Mouse (Mus musculus): ENCODE results near the gene Gmps. TPM values are rescaled to one million over a fixed set of nuclear protein-coding genes. Genes with fewer than 3 reads are reported as not detected.

The Gmps gene
- total RNA-seq, 1 experiment: 28.2 TPM

DNA sequence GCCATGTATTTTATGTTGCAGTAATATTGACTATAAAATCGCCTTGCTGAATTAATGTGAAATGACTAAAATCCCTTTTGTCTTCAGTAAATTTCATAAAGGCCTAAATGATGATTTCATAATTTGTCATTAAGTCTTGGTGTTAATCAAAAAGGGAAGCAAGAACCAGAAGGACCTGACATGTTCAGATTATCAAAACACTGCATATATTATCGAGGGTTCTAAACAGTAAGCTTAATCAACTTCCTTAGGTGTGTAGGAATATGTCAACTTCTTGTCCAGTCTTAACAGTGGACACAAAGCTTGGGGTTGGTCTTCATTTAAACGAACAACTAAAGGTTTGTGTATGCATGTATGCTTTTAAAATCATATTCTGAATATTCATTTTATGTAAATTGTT lies 45.5 kb downstream of the Gmps start:
- no peak for DNase-seq (ENCODE audit: low read depth, low spot score)
- Histone ChIP-seq H3K27ac (ENCODE audit: insufficient read depth, low read depth, low read length, poor library complexity, severe bottlenecking) (no peak overlapping the region), H3K4me3 (ENCODE audit: insufficient read depth in 1 of 2, low read depth in 1 of 2, low read length in 2 of 2, poor library complexity in 1 of 2, severe bottlenecking in 1 of 2) (no peak overlapping the region), H3K9me3 (ENCODE audit: control insufficient read depth, insufficient read depth, low read depth, low read length) (no peaks in the 10 kb centered on the region), H3K9ac (ENCODE audit: insufficient read depth, low read depth, low read length, poor library complexity, severe bottlenecking) (no peak overlapping the region), H3K4me1 (ENCODE audit: control insufficient read depth in 2 of 2, insufficient read depth in 2 of 2, low read length in 2 of 2, poor library complexity in 1 of 2) (no peaks in the 10 kb centered on the region), H3K36me3 (ENCODE audit: control insufficient read depth, insufficient read depth, low read length, poor library complexity, severe bottlenecking) (no peaks in the 10 kb centered on the region)
- TF ChIP-seq ZC3H11A (IDR thresholded peaks at IDR 0.05; ENCODE audit: borderline replicate concordance, low read depth, low read length) (no peak), ZNF384 (IDR thresholded peaks at IDR 0.05; ENCODE audit: low read depth, low read length) (no peak), MAFK (IDR thresholded peaks at IDR 0.05; ENCODE audit: insufficient read depth, low read depth, low read length) (no peak), HCFC1 (IDR thresholded peaks at IDR 0.05; ENCODE audit: borderline replicate concordance, insufficient read depth, low read length) (no peak), CHD2 (IDR thresholded peaks at IDR 0.05; ENCODE audit: low read depth, low read length) (no peak)
- in situ Hi-C loops (cut with MboI; ENCODE audit: low sequenced_read_pairs in 2 of 2, unreplicated experiment in 2 of 2): no loop called here

DNA sequence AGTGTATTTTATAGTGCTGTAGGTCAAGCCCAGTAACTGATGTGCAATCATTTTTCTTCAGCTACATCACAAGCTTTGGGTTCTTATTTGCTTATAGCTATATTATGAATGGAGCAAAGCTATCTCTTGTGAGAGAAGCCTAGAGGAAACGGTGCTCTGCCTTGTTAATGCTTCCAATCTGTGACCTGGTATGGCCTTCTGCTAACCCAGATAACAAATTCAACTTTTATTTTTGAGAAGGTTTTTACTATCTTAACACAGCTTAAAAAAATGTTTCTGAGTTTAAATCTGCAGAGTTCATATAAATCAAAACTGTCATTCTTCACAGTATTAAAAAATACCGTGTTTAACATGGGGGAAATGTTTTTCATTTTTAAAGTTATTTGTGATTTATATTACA lies 46.0 kb downstream of the Gmps start:
- in situ Hi-C loops (cut with MboI; ENCODE audit: low sequenced_read_pairs in 2 of 2, unreplicated experiment in 2 of 2): no loop called here
- no peaks in the 10 kb centered on the region for H3K36me3 ChIP-seq (ENCODE audit: control insufficient read depth, insufficient read depth, low read length, poor library complexity, severe bottlenecking)
- H3K27ac ChIP-seq (ENCODE audit: insufficient read depth, low read depth, low read length, poor library complexity, severe bottlenecking): no peak overlapping the region
- no peaks in the 10 kb centered on the region for H3K4me1 ChIP-seq (ENCODE audit: control insufficient read depth in 2 of 2, insufficient read depth in 2 of 2, low read length in 2 of 2, poor library complexity in 1 of 2)
- no peak overlapping the region for H3K9ac ChIP-seq (ENCODE audit: insufficient read depth, low read depth, low read length, poor library complexity, severe bottlenecking)
- no peaks in the 10 kb centered on the region for H3K9me3 ChIP-seq (ENCODE audit: control insufficient read depth, insufficient read depth, low read depth, low read length)
- H3K4me3 ChIP-seq (ENCODE audit: insufficient read depth in 1 of 2, low read depth in 1 of 2, low read length in 2 of 2, poor library complexity in 1 of 2, severe bottlenecking in 1 of 2): no peak overlapping the region
- no peak for DNase-seq (ENCODE audit: low read depth, low spot score)
- TF ChIP-seq CHD2 (IDR thresholded peaks at IDR 0.05; ENCODE audit: low read depth, low read length) (no peak), MAFK (IDR thresholded peaks at IDR 0.05; ENCODE audit: insufficient read depth, low read depth, low read length) (no peak), HCFC1 (IDR thresholded peaks at IDR 0.05; ENCODE audit: borderline replicate concordance, insufficient read depth, low read length) (no peak), ZNF384 (IDR thresholded peaks at IDR 0.05; ENCODE audit: low read depth, low read length) (no peak), ZC3H11A (IDR thresholded peaks at IDR 0.05; ENCODE audit: borderline replicate concordance, low read depth, low read length) (no peak)

DNA sequence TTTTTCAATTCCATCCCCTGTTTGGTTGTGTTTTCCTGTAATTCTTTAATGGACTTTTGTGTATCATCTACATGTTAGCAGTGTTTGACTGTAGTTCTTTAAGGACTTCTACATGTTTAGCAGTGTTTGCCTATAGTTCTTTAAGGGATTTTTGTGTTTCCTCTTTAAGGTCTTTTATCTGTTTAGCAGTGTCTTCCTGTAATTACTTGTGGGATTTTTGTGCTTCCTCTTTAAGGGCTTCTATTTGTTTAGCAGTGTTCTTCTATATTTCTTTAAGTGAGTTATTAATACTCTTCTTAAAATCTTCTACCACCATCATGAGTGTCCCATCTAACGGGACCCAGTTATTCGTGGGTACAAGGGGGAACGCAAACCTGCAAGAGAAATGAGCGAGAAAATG lies 53.9 kb downstream of the Gmps start:
- Histone ChIP-seq H3K4me1 (ENCODE audit: control insufficient read depth in 2 of 2, insufficient read depth in 2 of 2, low read length in 2 of 2, poor library complexity in 1 of 2) (no peaks in the 10 kb centered on the region), H3K27ac (ENCODE audit: insufficient read depth, low read depth, low read length, poor library complexity, severe bottlenecking) (no peak overlapping the region), H3K4me3 (ENCODE audit: insufficient read depth in 1 of 2, low read depth in 1 of 2, low read length in 2 of 2, poor library complexity in 1 of 2, severe bottlenecking in 1 of 2) (no peak overlapping the region), H3K9ac (ENCODE audit: insufficient read depth, low read depth, low read length, poor library complexity, severe bottlenecking) (no peak overlapping the region), H3K36me3 (ENCODE audit: control insufficient read depth, insufficient read depth, low read length, poor library complexity, severe bottlenecking) (no peaks in the 10 kb centered on the region), H3K9me3 (ENCODE audit: control insufficient read depth, insufficient read depth, low read depth, low read length) (no peaks in the 10 kb centered on the region)
- no peak for DNase-seq (ENCODE audit: low read depth, low spot score)
- TF ChIP-seq MAFK (IDR thresholded peaks at IDR 0.05; ENCODE audit: insufficient read depth, low read depth, low read length) (no peak), ZC3H11A (IDR thresholded peaks at IDR 0.05; ENCODE audit: borderline replicate concordance, low read depth, low read length) (no peak), CHD2 (IDR thresholded peaks at IDR 0.05; ENCODE audit: low read depth, low read length) (no peak), ZNF384 (IDR thresholded peaks at IDR 0.05; ENCODE audit: low read depth, low read length) (no peak), HCFC1 (IDR thresholded peaks at IDR 0.05; ENCODE audit: borderline replicate concordance, insufficient read depth, low read length) (no peak)
- in situ Hi-C loops (cut with MboI; ENCODE audit: low sequenced_read_pairs in 2 of 2, unreplicated experiment in 2 of 2): loop anchor here in 1 of 2 experiments (25.0 kb wide), 1 partner anchor 757 kb away; no protein-coding TSS in a partner anchor

DNA sequence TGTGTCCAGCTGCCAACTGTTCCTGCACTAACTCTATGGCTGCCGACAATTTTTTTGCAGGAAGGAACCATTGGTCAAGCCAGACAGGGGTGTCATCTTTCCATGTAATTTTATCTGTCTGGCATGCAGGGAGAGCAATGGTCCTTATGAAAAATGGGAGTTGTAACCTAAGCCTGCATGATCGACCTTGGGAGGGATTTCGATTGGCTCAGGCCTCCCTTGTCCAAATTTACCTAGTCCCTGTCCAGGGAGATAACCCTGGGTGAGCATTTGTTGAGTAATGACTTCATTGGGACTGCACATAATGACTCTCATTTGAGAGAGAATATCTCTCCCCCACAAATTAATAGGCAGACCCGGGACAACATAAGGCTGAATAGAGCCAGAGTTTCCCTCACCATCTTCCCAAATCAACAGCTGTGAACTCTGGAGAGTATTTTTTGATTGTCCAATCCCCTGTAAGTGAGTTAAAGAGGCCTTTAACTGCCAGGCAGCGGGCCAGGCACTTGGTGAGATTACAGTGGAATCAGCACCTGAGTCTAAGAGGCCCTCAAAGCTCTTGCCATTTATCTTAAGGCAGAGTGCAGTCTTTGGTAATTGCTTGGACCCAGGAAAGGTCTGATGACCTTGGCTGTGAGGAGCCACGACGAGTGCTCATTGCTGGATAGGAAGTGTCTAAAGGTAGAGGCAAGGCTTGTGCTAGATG lies 62.4 kb downstream of the Gmps start:
- TF ChIP-seq ZNF384 (IDR thresholded peaks at IDR 0.05; ENCODE audit: low read depth, low read length) (no peak), MAFK (IDR thresholded peaks at IDR 0.05; ENCODE audit: insufficient read depth, low read depth, low read length) (no peak), HCFC1 (IDR thresholded peaks at IDR 0.05; ENCODE audit: borderline replicate concordance, insufficient read depth, low read length) (no peak), CHD2 (IDR thresholded peaks at IDR 0.05; ENCODE audit: low read depth, low read length) (no peak), ZC3H11A (IDR thresholded peaks at IDR 0.05; ENCODE audit: borderline replicate concordance, low read depth, low read length) (no peak)

More for the DNA sequence above, 62.4 kb downstream of the Gmps start:
- no peak for DNase-seq (ENCODE audit: low read depth, low spot score)
- Histone ChIP-seq H3K27ac (ENCODE audit: insufficient read depth, low read depth, low read length, poor library complexity, severe bottlenecking) (no peak overlapping the region), H3K9ac (ENCODE audit: insufficient read depth, low read depth, low read length, poor library complexity, severe bottlenecking) (no peak overlapping the region), H3K4me1 (ENCODE audit: control insufficient read depth in 2 of 2, insufficient read depth in 2 of 2, low read length in 2 of 2, poor library complexity in 1 of 2) (no peaks in the 10 kb centered on the region), H3K9me3 (ENCODE audit: control insufficient read depth, insufficient read depth, low read depth, low read length) (no peaks in the 10 kb centered on the region), H3K4me3 (ENCODE audit: insufficient read depth in 1 of 2, low read depth in 1 of 2, low read length in 2 of 2, poor library complexity in 1 of 2, severe bottlenecking in 1 of 2) (no peak overlapping the region), H3K36me3 (ENCODE audit: control insufficient read depth, insufficient read depth, low read length, poor library complexity, severe bottlenecking) (no peaks in the 10 kb centered on the region)
- in situ Hi-C loops (cut with MboI; ENCODE audit: low sequenced_read_pairs in 2 of 2, unreplicated experiment in 2 of 2): loop anchor here in 1 of 2 experiments (25.0 kb wide), 1 partner anchor 749 kb away; no protein-coding TSS in a partner anchor

All from ES-E14 (cell line).